ENCODE assay signal across 18 mouse cellular contexts in genomic region chr4:32881001-32881400, GRCm38 (mm10).
"Had no signal": no experiment of that assay in that cellular context is flagged by ENCODE, and none has a peak within 500 bp of the region (broad histone marks: within the 10 kb centered on the region; RNA-seq: fewer than 3 reads in every experiment).

No protein-coding gene starts in this region.

- H3K27ac ChIP-seq: intestine, embryonic 15.5 days; layer of hippocampus, adult 2 months; liver, embryonic 13.5 days; neural tube, embryonic 12.5 days; neural tube, embryonic 15.5 days; stomach, postnatal 0 days had no signal

- H3K4me1 ChIP-seq: intestine, embryonic 15.5 days; liver, embryonic 13.5 days; neural tube, embryonic 12.5 days had no signal

- ATAC-seq: intestine, embryonic 15.5 days had no signal

- DNase-seq: layer of hippocampus, adult 9-11 months; liver, embryonic 13.5 days; lung, adult 2 months; lung, postnatal 14 days; lung, postnatal 4 days; midbrain, embryonic 14.5 days; right cerebral cortex, adult 18-20 months; right cerebral cortex, postnatal 14 days; right cerebral cortex, postnatal 4 days; thymus, adult 2 months; thymus, postnatal 14 days; thymus, postnatal 4 days had no signal

- H3K9ac ChIP-seq: intestine, embryonic 15.5 days; liver, embryonic 13.5 days; neural tube, embryonic 12.5 days; neural tube, embryonic 15.5 days had no signal

- H3K9me3 ChIP-seq: intestine, embryonic 15.5 days; liver, embryonic 13.5 days; neural tube, embryonic 12.5 days; neural tube, embryonic 15.5 days had no signal

- H3K36me3 ChIP-seq: intestine, embryonic 15.5 days; liver, embryonic 13.5 days; neural tube, embryonic 12.5 days; neural tube, embryonic 15.5 days had no signal

- H3K27me3 ChIP-seq: intestine, embryonic 15.5 days; neural tube, embryonic 12.5 days had no signal

- H3K4me2 ChIP-seq: intestine, embryonic 15.5 days; liver, embryonic 13.5 days; midbrain, embryonic 11.5 days; neural tube, embryonic 12.5 days; neural tube, embryonic 15.5 days had no signal

- H3K4me3 ChIP-seq: intestine, embryonic 15.5 days; layer of hippocampus, adult 2 months; liver, embryonic 13.5 days; neural tube, embryonic 12.5 days; neural tube, embryonic 15.5 days had no signal
